Mouse (Mus musculus): ENCODE measurements around the gene Defb29. TPM values are rescaled to one million over a fixed set of nuclear protein-coding genes. Genes with fewer than 3 reads are reported as not detected.

Gene Defb29
- polyA plus RNA-seq, 1 experiment, result not detected

DNA sequence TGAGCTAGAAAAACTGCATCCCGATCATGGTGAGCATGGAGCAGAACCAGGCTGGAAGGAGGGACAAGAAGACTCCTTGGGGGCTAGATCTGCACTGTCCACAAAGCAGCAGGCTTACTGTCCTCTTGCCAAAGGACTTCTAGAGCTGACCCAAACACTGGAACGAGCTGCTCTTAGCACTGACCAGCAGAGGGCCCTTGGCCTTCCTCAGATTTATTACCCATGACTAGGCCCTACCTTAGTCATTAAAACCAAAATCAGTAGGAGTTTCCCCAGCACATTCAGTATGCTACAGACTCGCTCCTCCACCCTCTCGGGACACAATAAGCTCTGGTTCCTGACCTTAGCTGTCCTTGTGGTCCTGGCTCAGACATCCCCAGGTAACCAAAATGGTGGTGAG lies 21.9 kb downstream of the Defb29 start, which contains the start of gene Defb28:
Gene Defb28, plus strand, starts transcription at position 275 of the 400 bp plus-strand sequence.
- Histone ChIP-seq H3K4me3 (replicated peaks) (no peak within 1 kb of the TSS), H3K9me3 (ENCODE audit: control insufficient read depth, low read length) (no peaks in the 10 kb centered on the region; the same call in 1 of the 2 replicates), H3K4me1 (ENCODE audit: control insufficient read depth) (no peaks in the 10 kb centered on the region), H3K27me3 (ENCODE audit: control insufficient read depth) (no peaks in the 10 kb centered on the region), H3K36me3 (ENCODE audit: control insufficient read depth) (no peaks in the 10 kb centered on the region)
- TF ChIP-seq TAL1 (IDR thresholded peaks at IDR 0.05; ENCODE audit: low read length), result no peak
- no peak for TF ChIP-seq GATA1 (IDR thresholded peaks at IDR 0.05; ENCODE audit: low read length)

GRCm38 (mm10) chr2:152516084-152516483 lies 23.8 kb downstream of the Defb29 start:
- H3K27me3 ChIP-seq (ENCODE audit: control insufficient read depth), result no peaks in the 10 kb centered on the region
- H3K36me3 ChIP-seq (ENCODE audit: control insufficient read depth), result no peaks in the 10 kb centered on the region
- no peak overlapping the region for H3K4me3 ChIP-seq (replicated peaks)
- TF ChIP-seq GATA1 (IDR thresholded peaks at IDR 0.05; ENCODE audit: low read length), result no peak
- no peak for TF ChIP-seq TAL1 (IDR thresholded peaks at IDR 0.05; ENCODE audit: low read length)
- no peaks in the 10 kb centered on the region for H3K9me3 ChIP-seq (ENCODE audit: control insufficient read depth, low read length)
- H3K4me1 ChIP-seq (ENCODE audit: control insufficient read depth), result no peaks in the 10 kb centered on the region

DNA sequence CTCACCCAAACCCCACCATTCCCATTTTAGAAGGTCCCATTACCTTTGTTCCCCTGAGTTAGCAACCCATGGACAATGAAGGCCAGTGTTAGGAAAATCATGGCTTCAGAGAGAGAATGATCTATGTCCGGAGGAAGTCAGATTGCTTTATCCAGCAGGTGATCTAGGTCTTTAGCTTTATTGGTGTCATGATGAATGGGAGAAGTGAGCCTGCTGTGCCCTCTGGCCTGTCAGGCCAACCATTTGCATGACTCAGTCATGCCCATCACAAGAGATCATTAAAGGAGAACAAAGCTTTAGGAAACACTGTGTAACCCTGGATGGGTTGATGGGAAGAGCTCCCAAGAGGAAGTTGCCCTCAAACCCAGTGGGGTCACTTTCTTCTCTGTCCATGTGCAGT lies 28.3 kb downstream of the Defb29 start, which contains the start of gene Defb26:
Gene Defb26, minus strand, starts transcription at position 101 of the 400 bp plus-strand sequence.
- H3K9me3 ChIP-seq (ENCODE audit: control insufficient read depth, low read length), result no peaks in the 10 kb centered on the region
- no peak within 1 kb of the TSS for H3K4me3 ChIP-seq (replicated peaks)
- H3K36me3 ChIP-seq (ENCODE audit: control insufficient read depth), result no peaks in the 10 kb centered on the region
- no peaks in the 10 kb centered on the region for H3K4me1 ChIP-seq (ENCODE audit: control insufficient read depth)
- no peaks in the 10 kb centered on the region for H3K27me3 ChIP-seq (ENCODE audit: control insufficient read depth)
- TF ChIP-seq GATA1 (IDR thresholded peaks at IDR 0.05; ENCODE audit: low read length) (no peak), TAL1 (IDR thresholded peaks at IDR 0.05; ENCODE audit: low read length) (no peak)

DNA sequence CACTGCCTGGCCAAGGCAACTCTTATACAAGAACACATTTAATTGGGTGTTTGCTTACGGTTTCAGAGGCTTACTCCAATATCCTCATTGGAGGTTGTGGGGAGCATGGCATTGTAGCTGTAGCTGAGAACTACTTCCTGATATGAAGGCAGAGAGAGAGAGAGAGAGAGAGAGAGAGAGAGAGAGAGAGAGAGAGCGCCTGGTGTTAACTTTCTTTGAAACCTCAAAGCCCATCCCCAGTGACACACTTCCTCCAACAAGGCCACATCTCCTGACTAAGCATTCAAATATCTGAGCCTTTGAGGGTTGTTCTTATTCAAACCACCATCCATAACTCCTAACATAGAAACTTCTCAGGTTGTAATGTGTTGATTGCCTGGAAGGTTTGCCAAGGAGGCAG lies 35.9 kb downstream of the Defb29 start:
- TF ChIP-seq TAL1 (IDR thresholded peaks at IDR 0.05; ENCODE audit: low read length), result no peak
- no peak for TF ChIP-seq GATA1 (IDR thresholded peaks at IDR 0.05; ENCODE audit: low read length)
- Histone ChIP-seq H3K27me3 (ENCODE audit: control insufficient read depth) (no peaks in the 10 kb centered on the region), H3K36me3 (ENCODE audit: control insufficient read depth) (no peaks in the 10 kb centered on the region), H3K9me3 (ENCODE audit: control insufficient read depth, low read length) (no peaks in the 10 kb centered on the region), H3K4me1 (ENCODE audit: control insufficient read depth) (no peaks in the 10 kb centered on the region; the same call in 1 of the 2 replicates), H3K4me3 (replicated peaks) (no peak overlapping the region)

- H3K27me3 ChIP-seq (ENCODE audit: control insufficient read depth), result no peaks in the 10 kb centered on the region
- H3K4me1 ChIP-seq (ENCODE audit: control insufficient read depth), result peaks cover 2% of the 10 kb centered on the region
- no peak for TF ChIP-seq GATA1 (IDR thresholded peaks at IDR 0.05; ENCODE audit: low read length)
- TF ChIP-seq TAL1 (IDR thresholded peaks at IDR 0.05; ENCODE audit: low read length), result no peak
- H3K9me3 ChIP-seq (ENCODE audit: control insufficient read depth, low read length), result no peaks in the 10 kb centered on the region
- H3K36me3 ChIP-seq (ENCODE audit: control insufficient read depth), result no peaks in the 10 kb centered on the region
- H3K4me3 ChIP-seq (replicated peaks), result no peak overlapping the region
Observed at GRCm38 (mm10) chr2:152500863-152501229, 39.1 kb downstream of the Defb29 start.

DNA sequence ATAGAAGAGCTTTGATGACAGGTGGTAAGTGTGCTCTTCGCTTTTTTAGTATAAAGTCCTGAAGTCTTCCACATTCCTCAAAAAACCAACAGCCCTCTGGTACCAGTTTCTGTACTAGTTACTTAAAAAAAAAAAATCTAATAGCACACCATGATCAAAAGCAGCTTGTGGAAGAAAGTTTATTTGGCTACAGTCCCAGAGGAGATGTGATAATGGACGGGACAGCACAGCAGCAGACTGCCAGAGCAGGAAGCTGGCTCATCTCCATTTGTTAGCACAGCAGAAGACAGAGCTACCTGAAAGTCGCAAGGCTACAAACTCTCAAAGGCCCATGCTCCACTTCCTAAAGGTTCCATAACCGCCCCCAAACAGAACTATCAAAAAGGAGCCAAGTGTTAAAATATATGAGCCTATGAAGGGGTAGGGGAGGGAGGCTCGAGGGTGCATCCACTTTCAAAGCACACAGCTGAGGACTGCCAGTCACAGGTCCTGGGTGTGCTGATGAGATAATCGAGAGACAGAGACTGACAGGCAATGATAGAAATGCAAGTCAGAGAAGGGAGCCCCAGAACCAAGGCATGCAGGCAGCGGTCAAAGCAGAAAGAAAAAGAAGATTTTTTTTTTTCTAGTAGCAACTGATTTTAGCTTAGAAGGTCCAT lies 39.6 kb downstream of the Defb29 start:
- H3K36me3 ChIP-seq (ENCODE audit: control insufficient read depth), result no peaks in the 10 kb centered on the region
- peaks cover 2% of the 10 kb centered on the region for H3K4me1 ChIP-seq (ENCODE audit: control insufficient read depth)
- H3K27me3 ChIP-seq (ENCODE audit: control insufficient read depth), result no peaks in the 10 kb centered on the region
- no peak overlapping the region for H3K4me3 ChIP-seq (replicated peaks)
- TF ChIP-seq GATA1 (IDR thresholded peaks at IDR 0.05; ENCODE audit: low read length), result no peak
- TF ChIP-seq TAL1 (IDR thresholded peaks at IDR 0.05; ENCODE audit: low read length), result no peak
- H3K9me3 ChIP-seq (ENCODE audit: control insufficient read depth, low read length), result no peaks in the 10 kb centered on the region

GRCm38 (mm10) chr2:152498020-152498419 lies 41.9 kb downstream of the Defb29 start:
- TF ChIP-seq GATA1 (IDR thresholded peaks at IDR 0.05; ENCODE audit: low read length) (no peak), TAL1 (IDR thresholded peaks at IDR 0.05; ENCODE audit: low read length) (no peak)
- Histone ChIP-seq H3K36me3 (ENCODE audit: control insufficient read depth) (no peaks in the 10 kb centered on the region), H3K9me3 (ENCODE audit: control insufficient read depth, low read length) (no peaks in the 10 kb centered on the region), H3K4me1 (ENCODE audit: control insufficient read depth) (peaks cover 2% of the 10 kb centered on the region), H3K27me3 (ENCODE audit: control insufficient read depth) (no peaks in the 10 kb centered on the region), H3K4me3 (replicated peaks) (no peak overlapping the region)

DNA sequence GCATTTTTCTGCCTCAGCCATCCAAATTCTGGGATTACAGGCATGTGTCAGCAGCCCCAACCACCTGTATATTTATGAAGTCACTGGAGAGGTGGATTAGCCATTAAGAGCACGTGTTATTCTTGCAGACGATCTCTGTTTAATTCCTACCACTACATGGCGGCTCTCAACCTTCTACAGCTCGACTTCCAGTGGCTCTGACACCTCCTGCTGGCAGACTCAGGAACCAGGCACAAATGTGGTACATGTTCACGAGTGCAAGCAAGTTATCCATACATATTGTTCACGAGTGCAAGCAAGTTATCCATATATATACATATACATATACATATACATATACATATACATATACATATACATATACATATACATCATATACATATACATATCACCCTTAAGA lies 46.7 kb downstream of the Defb29 start:
- Histone ChIP-seq H3K9me3 (ENCODE audit: control insufficient read depth, low read length) (no peaks in the 10 kb centered on the region), H3K27me3 (ENCODE audit: control insufficient read depth) (no peaks in the 10 kb centered on the region), H3K36me3 (ENCODE audit: control insufficient read depth) (no peaks in the 10 kb centered on the region), H3K4me1 (ENCODE audit: control insufficient read depth) (peaks cover 2% of the 10 kb centered on the region), H3K4me3 (replicated peaks) (no peak overlapping the region)
- TF ChIP-seq TAL1 (IDR thresholded peaks at IDR 0.05; ENCODE audit: low read length), result no peak
- no peak for TF ChIP-seq GATA1 (IDR thresholded peaks at IDR 0.05; ENCODE audit: low read length)

DNA sequence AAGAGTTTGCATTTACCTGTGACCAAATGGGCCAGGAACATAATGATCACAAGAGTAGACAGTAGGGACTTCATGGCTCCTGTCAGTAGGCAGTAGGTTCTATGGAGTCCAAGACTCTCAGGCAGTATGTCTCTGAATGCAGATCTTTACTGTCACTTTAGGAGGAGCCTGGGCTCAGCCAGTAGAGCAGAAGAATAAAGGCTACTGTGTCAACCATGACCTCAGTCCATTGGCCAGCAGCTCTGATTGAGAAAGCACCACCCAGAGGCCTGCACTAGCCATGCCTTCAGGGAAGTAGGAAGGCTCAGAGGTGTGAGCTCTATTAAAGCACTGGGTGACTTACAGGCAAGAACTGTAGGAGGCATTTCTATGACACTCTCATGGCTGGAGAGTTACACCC lies 49.9 kb downstream of the Defb29 start, which contains the start of gene Defb22:
Gene Defb22, minus strand, starts transcription at position 101 of the 400 bp plus-strand sequence.
- Histone ChIP-seq H3K4me3 (replicated peaks) (no peak within 1 kb of the TSS), H3K4me1 (ENCODE audit: control insufficient read depth) (no peaks in the 10 kb centered on the region), H3K9me3 (ENCODE audit: control insufficient read depth, low read length) (peaks cover 3% of the 10 kb centered on the region; the same call in 1 of the 2 replicates), H3K27me3 (ENCODE audit: control insufficient read depth) (no peaks in the 10 kb centered on the region), H3K36me3 (ENCODE audit: control insufficient read depth) (no peaks in the 10 kb centered on the region)
- TF ChIP-seq GATA1 (IDR thresholded peaks at IDR 0.05; ENCODE audit: low read length), result no peak
- TF ChIP-seq TAL1 (IDR thresholded peaks at IDR 0.05; ENCODE audit: low read length), result no peak

Other genes with a start within 250 kb of the Defb29 start
- gene Tbc1d20, start 246.3 kb downstream of the Defb29 start, polyA plus RNA-seq (2012), result 0.32 and 0.90 TPM in 2 replicates
- gene Rbck1, start 207.4 kb downstream of the Defb29 start, polyA plus RNA-seq (2012), result 16.2 and 20.4 TPM in 2 replicates
- 1.3 TPM in 2 replicates for gene Trib3, start 196.1 kb downstream of the Defb29 start, polyA plus RNA-seq (2012)
- not detected in 2 replicates for gene Nrsn2, start 163.5 kb downstream of the Defb29 start, polyA plus RNA-seq (2012)
- gene Sox12, start 142.0 kb downstream of the Defb29 start, polyA plus RNA-seq (2012), result 1.4 and 2.3 TPM in 2 replicates
- 0.90 and 1.0 TPM in 2 replicates for gene Zcchc3, start 125.1 kb downstream of the Defb29 start, polyA plus RNA-seq (2012)
- not detected in 2 replicates for gene 6820408C15Rik, start 124.5 kb downstream of the Defb29 start, polyA plus RNA-seq (2012)
- not detected in 2 replicates for gene Defb23, start 75.5 kb downstream of the Defb29 start, polyA plus RNA-seq (2012)
- gene Defb20, start 63.0 kb downstream of the Defb29 start, polyA plus RNA-seq (2012), result not detected in 2 replicates
- not detected in 2 replicates for gene Defb22, start 50.0 kb downstream of the Defb29 start, polyA plus RNA-seq (2012)
- 0.21 TPM in 1 of 2 replicates, not detected in the other for gene Defb26, start 28.4 kb downstream of the Defb29 start, polyA plus RNA-seq (2012)
- not detected in 2 replicates for gene Defb28, start 21.8 kb downstream of the Defb29 start, polyA plus RNA-seq (2012)
- not detected in 2 replicates for gene Gm17416, start 29.2 kb upstream of the Defb29 start, polyA plus RNA-seq (2012)
- gene Defb21, start 32.6 kb upstream of the Defb29 start, polyA plus RNA-seq (2012), result not detected in 2 replicates
- not detected in 2 replicates for gene Defb19, start 40.2 kb upstream of the Defb29 start, polyA plus RNA-seq (2012)
- gene Defb45, start 59.3 kb upstream of the Defb29 start, polyA plus RNA-seq (2012), result not detected in 2 replicates
- gene Defb36, start 64.2 kb upstream of the Defb29 start, polyA plus RNA-seq (2012), result not detected in 2 replicates
- gene Defb25, start 83.0 kb upstream of the Defb29 start, polyA plus RNA-seq (2012), result not detected in 2 replicates
- gene Rem1, start 86.9 kb upstream of the Defb29 start, polyA plus RNA-seq (2012), result not detected in 2 replicates
- gene H13, start 129.4 kb upstream of the Defb29 start, polyA plus RNA-seq (2012), result 2.1 and 2.4 TPM in 2 replicates
- 0.19 and 0.30 TPM in 2 replicates for gene Mcts2, start 146.9 kb upstream of the Defb29 start, polyA plus RNA-seq (2012)
- 0.75 and 1.2 TPM in 2 replicates for gene Id1, start 196.2 kb upstream of the Defb29 start, polyA plus RNA-seq (2012)
- gene Cox4i2, start 214.1 kb upstream of the Defb29 start, polyA plus RNA-seq (2012), result not detected in 2 replicates